In the genomic region with DNA sequence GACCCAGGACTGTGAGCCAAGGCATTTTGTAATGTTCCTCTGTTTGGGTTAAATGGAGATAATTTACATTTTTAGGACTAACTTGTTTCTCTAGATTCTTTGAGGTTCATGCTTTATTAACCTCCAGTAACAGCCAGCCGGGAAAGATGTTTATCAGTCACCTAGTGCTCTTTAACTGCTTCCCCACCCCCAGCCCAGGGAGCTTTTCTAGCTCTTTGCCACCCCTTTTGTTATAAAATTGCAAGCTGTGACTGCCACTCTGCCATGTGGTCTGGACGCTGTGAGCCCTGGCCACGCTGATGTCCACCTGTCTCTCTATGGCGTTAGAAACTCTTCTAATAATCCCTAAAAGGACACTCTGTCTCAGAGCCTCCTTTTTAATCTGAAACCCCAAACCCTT, we compare ENCODE assay signal across 21 mouse cellular contexts. TPM values are rescaled to one million over a fixed set of nuclear protein-coding genes. Genes with fewer than 3 reads are reported as not detected.
DNase-seq lines count a peak whose midpoint lies in the region; TF ChIP-seq lines count a peak whose summit lies in the region.
"Had no signal": no experiment of that assay in that cellular context is flagged by ENCODE, and none has a peak within 500 bp of the region (broad histone marks: within the 10 kb centered on the region; RNA-seq: fewer than 3 reads in every experiment).

No protein-coding gene starts in this region.

- no peak for TF ChIP-seq POLR2A in ES-Bruce4 (IDR thresholded peaks at IDR 0.05; ENCODE audit: insufficient read depth, low read length)

- no peak for TF ChIP-seq CTCF in ES-Bruce4 (IDR thresholded peaks at IDR 0.05; ENCODE audit: low read depth, low read length)

- H3K9me3 ChIP-seq in ES-Bruce4 (replicated peaks; ENCODE audit: control insufficient read depth, insufficient read depth, low read length, poor library complexity, severe bottlenecking) = no peaks in the 10 kb centered on the region
- no peaks in the 10 kb centered on the region for H3K9me3 ChIP-seq in embryonic facial prominence, embryonic 10.5 days
- H3K9me3 ChIP-seq: embryonic facial prominence, embryonic 15.5 days; hindbrain, embryonic 15.5 days; intestine, embryonic 15.5 days; limb, embryonic 13.5 days; liver, embryonic 15.5 days; midbrain, embryonic 10.5 days had no signal

- 60% methylated on average over 4 of the region's 4 CpGs for WGBS in embryonic facial prominence, embryonic 10.5 days

- H3K36me3 ChIP-seq in ES-Bruce4 (ENCODE audit: control insufficient read depth, insufficient read depth, low read length, poor library complexity, severe bottlenecking) = no peaks in the 10 kb centered on the region
- no peaks in the 10 kb centered on the region for H3K36me3 ChIP-seq in embryonic facial prominence, embryonic 10.5 days (replicated peaks)
- H3K36me3 ChIP-seq: embryonic facial prominence, embryonic 15.5 days; hindbrain, embryonic 15.5 days; intestine, embryonic 15.5 days; limb, embryonic 13.5 days; liver, embryonic 15.5 days; midbrain, embryonic 10.5 days had no signal

- no peak overlapping the region for H3K4me3 ChIP-seq in ES-Bruce4 (ENCODE audit: low read depth, low read length)
- H3K4me3 ChIP-seq in embryonic facial prominence, embryonic 10.5 days = no peak overlapping the region
- H3K4me3 ChIP-seq: embryonic facial prominence, embryonic 15.5 days; gastrocnemius, adult 2 months; hindbrain, embryonic 15.5 days; intestine, embryonic 15.5 days; limb, embryonic 13.5 days; liver, embryonic 15.5 days; midbrain, embryonic 10.5 days had no signal

- H3K9ac ChIP-seq in ES-Bruce4 (ENCODE audit: low read depth, poor library complexity, severe bottlenecking) = peak overlapping the region; percentile 50; the same call in 1 of the 2 replicates
- H3K9ac ChIP-seq: embryonic facial prominence, embryonic 15.5 days; hindbrain, embryonic 15.5 days; intestine, embryonic 15.5 days; limb, embryonic 13.5 days; liver, embryonic 15.5 days had no signal

- DNase-seq in cerebellum, postnatal 14 days = peak; percentile 57 to 64
- peak; percentile 85 for DNase-seq in kidney, adult 9 months
- peak; percentile 63 to 73 for DNase-seq in kidney, postnatal 25 days
- DNase-seq in left cerebral cortex, postnatal 4 days = no peak
- no peak for DNase-seq in embryonic facial prominence, embryonic 10.5 days (ENCODE audit: low spot score)
- DNase-seq in retina, embryonic 14.5 days (ENCODE audit: low spot score) = no peak
- DNase-seq: adrenal gland, adult 8-10 months; embryo, embryonic 11 days; gastrocnemius, adult 2 months; heart, adult 11 months; heart, postnatal 4 days; right cerebral cortex, postnatal 4 days had no signal

- peaks cover 1% of the 10 kb centered on the region for H3K4me1 ChIP-seq in ES-Bruce4 (ENCODE audit: control insufficient read depth, insufficient read depth, low read length)
- peaks cover 13% of the 10 kb centered on the region for H3K4me1 ChIP-seq in embryonic facial prominence, embryonic 10.5 days
- H3K4me1 ChIP-seq: hindbrain, embryonic 15.5 days; limb, embryonic 13.5 days had no signal

- intact Hi-C loops in left cerebral cortex, postnatal 4 days (cut with DNase I) = no loop called here

- no peak overlapping the region for H3K27ac ChIP-seq in ES-Bruce4 (ENCODE audit: insufficient read depth, low read length)
- H3K27ac ChIP-seq in embryonic facial prominence, embryonic 10.5 days (replicated peaks) = no peak overlapping the region
- H3K27ac ChIP-seq: embryonic facial prominence, embryonic 15.5 days; gastrocnemius, adult 2 months; hindbrain, embryonic 15.5 days; limb, embryonic 13.5 days; liver, embryonic 15.5 days; macrophage; midbrain, embryonic 10.5 days; stomach, postnatal 0 days had no signal

- TF ChIP-seq EP300 in ES-Bruce4 (IDR thresholded peaks at IDR 0.05; ENCODE audit: insufficient read depth, low read depth, low read length) = no peak

- no peaks in the 10 kb centered on the region for H3K27me3 ChIP-seq in ES-Bruce4 (ENCODE audit: control insufficient read depth, insufficient read depth, low read length, poor library complexity, severe bottlenecking)
- H3K27me3 ChIP-seq in embryonic facial prominence, embryonic 10.5 days (replicated peaks; ENCODE audit: low read depth, poor library complexity, severe bottlenecking) = no peaks in the 10 kb centered on the region
- H3K27me3 ChIP-seq: embryonic facial prominence, embryonic 15.5 days; hindbrain, embryonic 15.5 days; intestine, embryonic 15.5 days; limb, embryonic 13.5 days; liver, embryonic 15.5 days had no signal

RNA-seq across cellular contexts. Expression of gene Cyb5b, which starts 6.9 kb away (rescaled TPM):
- 102 and 105 TPM in 2 replicates for polyA plus RNA-seq in ES-Bruce4 (2011; ENCODE audit: insufficient read depth, insufficient read length, low read depth, missing spikeins)
- 10 to 100 TPM; 98.3 to 99.8 TPM for total RNA-seq in left cerebral cortex, postnatal 4 days (2021)
- polyA plus RNA-seq in embryonic facial prominence, embryonic 10.5 days (2016; fragmentation: Nextera tagmentation; extraction: Ambion mirVana) = 138 and 149 TPM in 2 replicates

RNA-seq across cellular contexts. Expression of gene Terf2, which starts 47.2 kb away (rescaled TPM):
- 40.8 and 48.6 TPM in 2 replicates for polyA plus RNA-seq in ES-Bruce4 (2011; ENCODE audit: insufficient read depth, insufficient read length, low read depth, missing spikeins)
- 10 to 100 TPM; 43.9 to 47.2 TPM for total RNA-seq in left cerebral cortex, postnatal 4 days (2021)
- polyA plus RNA-seq in embryonic facial prominence, embryonic 10.5 days (2016; fragmentation: Nextera tagmentation; extraction: Ambion mirVana) = 18.5 and 20.5 TPM in 2 replicates

Comparison
In these comparisons a context has a peak if more than half of its experiments do, and no peak if none do; other contexts are left out.
1. DNase-seq: peak in cerebellum, postnatal 14 days (2 of 2), kidney, adult 9 months (single experiment) and kidney, postnatal 25 days (2 of 2); none in left cerebral cortex, postnatal 4 days (single experiment), embryonic facial prominence, embryonic 10.5 days (single experiment) and retina, embryonic 14.5 days (single experiment).